Mouse (Mus musculus) stomach, embryonic 14.5 days (tissue): ENCODE measurements around the gene Ripor3. TPM values are rescaled to one million over a fixed set of nuclear protein-coding genes. Genes with fewer than 3 reads are reported as not detected.
"Not testable (repeated sequence)": the region's sequence is repeated elsewhere in the genome, so short reads cannot be mapped to it uniquely, and the experiment has no call there.

Experiments used
- ATAC-seq: fragments of 200-750 bp; cut with Nextera tagmentation; 2 replicates; pipeline ENCODE4 v1.8.0; 2017; ENCODE audit warnings: low read depth, moderate TSS enrichment; ENCODE audit not compliant: insufficient number of reproducible peaks, insufficient read depth, low FRiP score
- H3K27ac ChIP-seq: fragments of 300-500 bp; sonication (generic); 2 replicates; pipeline ENCODE4 v1.5.1; 2014; ENCODE audit warnings: mild to moderate bottlenecking, low read length, moderate library complexity, mixed read lengths
- H3K27me3 ChIP-seq: fragments of 300-500 bp; sonication (generic); 2 replicates; pipeline ENCODE4 v1.6.1; 2014; ENCODE audit warnings: low read length, control low read depth, mixed read lengths; ENCODE audit not compliant: control insufficient read depth, insufficient read depth
- H3K36me3 ChIP-seq: fragments of 300-500 bp; sonication (generic); 2 replicates; pipeline ENCODE4 v1.6.1; 2014; ENCODE audit warnings: mild to moderate bottlenecking, control low read depth, low read length, moderate library complexity, mixed read lengths; ENCODE audit not compliant: control insufficient read depth, insufficient read depth
- H3K4me1 ChIP-seq: fragments of 300-500 bp; sonication (generic); 2 replicates; pipeline ENCODE4 v1.6.1; 2014; ENCODE audit warnings: low read length, control low read depth, mixed read lengths; ENCODE audit not compliant: control insufficient read depth, insufficient read depth
- H3K4me2 ChIP-seq: fragments of 300-500 bp; sonication (generic); replicated peaks from 2 replicates; pipeline ENCODE4 v1.6.1; 2014; ENCODE audit warnings: low read depth, low read length, control low read depth
- H3K4me3 ChIP-seq: fragments of 300-500 bp; sonication (generic); 2 replicates; pipeline ENCODE4 v1.5.1; 2014; ENCODE audit warnings: low read depth, low read length, control low read depth
- H3K9ac ChIP-seq: fragments of 300-500 bp; sonication (generic); replicated peaks from 2 replicates; pipeline ENCODE4 v1.6.1; 2014; ENCODE audit warnings: low read depth, mild to moderate bottlenecking, control low read depth, low read length, moderate library complexity, mixed read lengths
- H3K9me3 ChIP-seq: fragments of 300-500 bp; sonication (generic); 2 replicates; pipeline ENCODE4 v1.6.1; 2016; ENCODE audit warnings: low read depth, low read length, control low read depth; ENCODE audit not compliant: control insufficient read depth
- WGBS: fragments of 180-500 bp; shearing (Covaris S2); extraction: QIAGEN DNeasy Blood & Tissue Kit; methylation state at CpG from one replicate; pipeline ENCODE4 v1.1.7; 2014; 5-methylcytosine and 5-hydroxymethylcytosine counted together
- polyA plus RNA-seq: library from polyadenylated mRNA; unstranded; fragments of >200 nt; fragmentation: Nextera tagmentation; extraction: Ambion mirVana; gene quantifications from 2 replicates; pipeline ENCODE4 v1.2.1, GENCODE M21; 2014

The Ripor3 gene
- polyA plus RNA-seq: 4.2 and 4.3 TPM in 2 replicates

DNA sequence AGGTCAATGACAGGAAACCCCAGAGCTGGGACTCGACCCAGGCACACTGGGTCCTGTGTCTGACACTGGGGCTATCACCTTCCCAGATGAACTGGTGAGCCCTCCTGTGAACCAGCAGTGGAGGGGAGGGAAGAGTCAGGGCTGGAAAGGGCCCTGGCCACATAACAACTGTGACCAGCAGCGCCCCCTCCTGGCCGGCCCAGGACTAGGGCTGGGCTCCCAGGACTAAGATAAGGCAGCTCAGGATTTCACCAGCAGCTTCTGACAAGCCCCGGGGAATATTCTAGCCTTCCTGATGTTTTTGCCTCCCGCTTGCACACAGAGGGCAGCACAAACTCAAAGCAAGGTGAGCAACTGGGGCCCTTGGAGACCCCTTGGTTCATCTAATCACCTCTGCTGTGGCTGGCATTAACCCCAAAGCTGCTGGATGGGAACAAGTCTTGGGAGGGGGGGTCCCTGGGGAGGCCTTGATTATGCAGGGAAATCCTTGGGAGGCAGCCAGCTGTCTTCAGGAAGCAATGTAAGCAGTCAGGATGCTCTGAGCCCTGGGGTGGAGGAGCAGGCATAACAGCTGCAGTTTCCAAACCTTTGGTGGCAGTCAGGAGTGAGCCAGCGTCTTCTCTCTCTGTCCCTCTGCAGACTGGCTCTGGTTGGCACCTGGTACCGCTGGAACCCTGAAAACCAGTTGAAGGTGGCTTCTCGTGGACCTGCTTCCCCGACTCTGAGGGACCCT is at the start of gene Ripor3:
Gene Ripor3, minus strand, starts transcription at position 683 of the 733 bp plus-strand sequence.
- Histone ChIP-seq H3K9me3 (no peaks in the 10 kb centered on the region), H3K4me1 (peaks cover 22% of the 10 kb centered on the region), H3K9ac (no peak within 1 kb of the TSS), H3K27me3 (no peaks in the 10 kb centered on the region), H3K4me3 (no peak within 1 kb of the TSS), H3K36me3 (no peaks in the 10 kb centered on the region), H3K27ac (peak within 1 kb of the TSS; percentile 33; the same call in 1 of the 2 replicates), H3K4me2 (no peak within 1 kb of the TSS)
- WGBS: 42% methylated on average over 9 of the region's 9 CpGs
- no peak; the same call in 1 of the 2 replicates for ATAC-seq

DNA sequence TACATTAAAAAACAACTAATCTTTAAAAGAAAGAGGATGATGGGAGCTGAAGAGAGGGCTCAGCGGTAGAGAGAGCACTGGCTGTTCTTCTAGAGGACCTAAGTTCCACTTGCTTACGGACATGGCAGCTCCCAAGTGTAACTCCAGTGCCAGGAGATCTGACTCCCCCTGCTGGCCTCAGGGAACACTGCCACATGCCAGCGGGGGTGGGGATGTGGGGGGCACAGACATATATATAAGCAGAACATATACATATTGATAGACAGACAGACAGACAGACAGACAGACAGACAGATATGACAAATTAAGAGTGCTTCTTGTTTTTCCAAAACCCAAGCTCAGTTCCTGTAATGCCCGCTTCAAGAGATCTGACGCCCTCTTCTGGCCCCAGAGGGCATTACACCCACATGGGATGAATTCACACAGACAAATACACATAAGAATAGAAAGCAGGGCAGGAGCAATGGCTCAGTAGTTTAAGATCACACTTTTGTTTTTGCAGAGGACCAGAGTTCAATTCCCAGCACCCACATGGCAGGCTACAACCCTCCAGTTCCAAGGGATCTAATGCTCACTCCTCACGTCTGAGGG is 48.9 kb upstream of the Ripor3 start:
- no peak for ATAC-seq
- H3K9ac ChIP-seq: no peak overlapping the region
- H3K27me3 ChIP-seq: no peaks in the 10 kb centered on the region
- H3K4me3 ChIP-seq: no peak overlapping the region
- WGBS: 78% methylated on average over 6 of the region's 6 CpGs
- no peaks in the 10 kb centered on the region for H3K36me3 ChIP-seq
- no peak overlapping the region for H3K27ac ChIP-seq
- H3K4me2 ChIP-seq: no peak overlapping the region
- peaks cover 22% of the 10 kb centered on the region for H3K4me1 ChIP-seq
- no peaks in the 10 kb centered on the region for H3K9me3 ChIP-seq

DNA sequence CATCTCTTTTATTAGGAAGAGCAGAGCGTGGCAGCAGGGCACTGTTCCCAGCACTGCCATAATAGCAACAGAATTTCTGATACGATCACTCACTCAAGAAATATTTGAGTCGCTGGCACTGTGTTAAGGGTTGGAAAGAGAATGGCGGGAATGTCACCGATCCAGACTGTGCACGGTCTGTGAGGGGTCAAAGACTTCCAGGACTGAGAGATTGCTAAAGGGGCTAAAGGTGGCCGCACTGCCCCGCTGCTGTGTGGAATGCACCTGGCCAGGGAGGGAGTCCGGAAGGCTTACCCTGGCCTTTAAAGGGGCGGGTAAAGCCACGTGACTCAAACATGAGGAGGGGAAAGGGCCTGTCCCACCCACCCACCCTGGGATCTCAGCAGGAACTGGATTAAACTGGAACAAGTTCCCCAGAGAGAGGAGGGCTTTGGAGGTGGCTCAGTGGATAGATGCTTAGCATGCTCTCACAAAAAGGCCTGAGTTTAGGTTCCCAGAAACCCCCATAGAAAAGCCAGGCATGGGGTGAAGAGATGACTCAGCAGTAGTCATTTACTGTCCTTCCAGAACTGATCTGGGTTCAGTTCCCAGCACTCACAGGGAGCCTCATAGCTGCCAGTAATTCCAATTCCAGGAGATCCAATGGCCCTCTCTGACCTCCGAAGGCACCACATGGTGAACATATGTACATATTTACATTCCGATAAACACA is 48.2 kb upstream of the Ripor3 start:
- Histone ChIP-seq H3K27me3 (no peaks in the 10 kb centered on the region), H3K4me3 (no peak overlapping the region), H3K4me2 (no peak overlapping the region), H3K4me1 (peaks cover 22% of the 10 kb centered on the region), H3K36me3 (no peaks in the 10 kb centered on the region), H3K9me3 (no peaks in the 10 kb centered on the region), H3K9ac (no peak overlapping the region), H3K27ac (no peak overlapping the region)
- no peak for ATAC-seq
- WGBS: 23% methylated on average over 13 of the region's 13 CpGs

DNA sequence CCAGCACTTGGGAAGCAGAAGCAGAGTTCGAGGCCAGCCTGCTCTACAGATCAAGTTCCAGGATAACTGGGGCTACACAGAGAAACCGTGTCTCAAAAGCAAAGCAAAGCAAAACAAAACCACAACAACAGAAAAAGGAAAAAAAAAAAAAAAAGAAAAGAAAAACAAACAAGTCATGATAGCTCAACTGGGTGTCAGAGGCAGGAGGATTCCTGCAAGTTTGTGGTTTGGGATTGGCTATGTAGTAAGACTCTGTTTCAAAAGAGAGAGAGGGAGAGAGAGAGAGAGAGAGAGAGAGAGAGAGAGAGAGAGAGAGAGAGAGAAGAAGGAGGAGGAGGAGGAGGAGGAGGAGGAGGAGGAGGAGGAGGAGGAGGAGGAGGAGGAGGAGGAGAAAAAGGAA is 47.5 kb upstream of the Ripor3 start:
- ATAC-seq, H3K27ac ChIP-seq, H3K9me3 ChIP-seq, H3K9ac ChIP-seq, H3K36me3 ChIP-seq, H3K4me3 ChIP-seq, H3K4me2 ChIP-seq, H3K27me3 ChIP-seq: not testable (repeated sequence)
- 68% methylated on average over 2 of the region's 2 CpGs for WGBS
- peaks cover 22% of the 10 kb centered on the region for H3K4me1 ChIP-seq

DNA sequence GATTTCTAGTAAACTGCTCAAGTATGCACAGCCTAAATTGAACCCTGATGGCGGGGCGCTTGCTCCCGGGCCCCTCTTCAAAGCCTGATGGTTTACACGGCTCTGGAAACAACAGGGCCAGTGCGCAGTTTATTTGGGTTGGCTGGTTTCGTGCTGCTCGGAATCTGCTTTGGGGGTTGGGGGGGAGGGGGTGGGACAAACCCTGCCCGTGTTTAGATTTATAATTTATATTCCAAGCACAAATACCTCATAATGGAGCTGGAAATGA is 46.2 kb upstream of the Ripor3 start:
- Histone ChIP-seq H3K4me3 (no peak overlapping the region), H3K9me3 (no peaks in the 10 kb centered on the region), H3K27me3 (no peaks in the 10 kb centered on the region), H3K27ac (no peak overlapping the region), H3K4me1 (peaks cover 22% of the 10 kb centered on the region), H3K4me2 (no peak overlapping the region), H3K36me3 (no peaks in the 10 kb centered on the region), H3K9ac (no peak overlapping the region)
- no peak for ATAC-seq
- WGBS: 28% methylated on average over 8 of the region's 8 CpGs

DNA sequence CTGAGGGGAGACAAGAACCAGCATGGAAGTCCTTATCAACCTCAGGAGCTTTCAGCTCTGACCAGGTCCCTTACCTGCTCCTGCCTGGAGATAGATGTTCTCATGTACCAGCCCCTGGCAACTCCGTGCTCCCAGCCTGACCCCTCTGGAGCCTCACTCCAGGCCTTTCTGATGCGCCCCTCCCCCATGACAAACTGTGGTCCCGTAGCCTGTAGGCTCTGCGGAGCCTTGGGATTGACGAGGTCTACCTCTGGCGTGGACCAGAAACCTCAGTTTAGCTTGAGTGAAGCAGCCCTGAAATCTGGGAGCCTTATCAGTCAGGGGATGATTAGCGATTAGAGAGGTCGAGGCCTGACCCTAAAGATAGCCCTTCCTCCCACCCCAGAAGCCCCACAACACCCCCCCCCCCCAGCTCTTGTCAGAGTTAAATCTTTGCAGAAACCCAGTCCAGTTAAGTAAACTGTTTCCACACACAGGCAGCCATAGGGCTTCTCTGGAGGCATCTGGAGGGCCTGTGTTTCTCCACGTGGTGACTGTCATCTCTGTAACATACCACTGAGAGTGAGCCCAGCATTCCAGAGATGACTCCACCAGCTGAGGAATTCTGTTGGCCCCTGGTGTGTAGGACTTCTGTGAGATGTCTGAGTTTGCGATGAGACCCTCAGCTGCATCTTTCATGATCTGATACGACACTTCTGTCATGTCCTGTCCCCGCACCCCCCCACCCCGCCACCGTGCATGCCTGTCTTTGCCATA is 45.7 kb upstream of the Ripor3 start:
- 19% methylated on average over 14 of the region's 14 CpGs for WGBS
- peaks cover 22% of the 10 kb centered on the region for H3K4me1 ChIP-seq
- no peak for ATAC-seq
- no peak overlapping the region for H3K4me2 ChIP-seq
- no peaks in the 10 kb centered on the region for H3K9me3 ChIP-seq
- no peak overlapping the region for H3K27ac ChIP-seq
- no peak overlapping the region for H3K9ac ChIP-seq
- no peaks in the 10 kb centered on the region for H3K36me3 ChIP-seq
- no peak overlapping the region for H3K4me3 ChIP-seq
- no peaks in the 10 kb centered on the region for H3K27me3 ChIP-seq

DNA sequence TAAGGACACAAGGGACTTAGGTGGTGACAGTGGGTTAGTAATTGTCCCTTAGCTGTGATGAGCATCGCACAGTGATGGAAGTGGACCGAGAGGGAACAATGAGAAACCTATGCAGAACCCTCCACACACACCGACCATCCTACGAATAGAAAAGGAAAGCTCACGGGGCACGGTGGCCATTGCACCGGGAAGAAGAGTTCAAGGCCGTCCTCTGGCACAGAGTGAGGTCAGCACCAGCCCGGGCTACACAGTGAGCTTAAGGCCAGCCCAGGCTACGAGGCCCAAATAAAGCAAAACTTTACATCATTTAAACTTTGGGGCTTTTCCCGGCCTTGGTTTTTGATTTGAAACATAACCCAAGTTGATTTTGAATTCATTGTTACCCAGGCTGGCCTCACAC is 43.7 kb upstream of the Ripor3 start:
- Histone ChIP-seq H3K4me2 (no peak overlapping the region), H3K27me3 (no peaks in the 10 kb centered on the region), H3K9ac (no peak overlapping the region), H3K36me3 (no peaks in the 10 kb centered on the region), H3K27ac (no peak overlapping the region), H3K4me3 (no peak overlapping the region), H3K4me1 (peaks cover 31% of the 10 kb centered on the region), H3K9me3 (no peaks in the 10 kb centered on the region)
- ATAC-seq: no peak
- 89% methylated on average over 11 of the region's 11 CpGs for WGBS

DNA sequence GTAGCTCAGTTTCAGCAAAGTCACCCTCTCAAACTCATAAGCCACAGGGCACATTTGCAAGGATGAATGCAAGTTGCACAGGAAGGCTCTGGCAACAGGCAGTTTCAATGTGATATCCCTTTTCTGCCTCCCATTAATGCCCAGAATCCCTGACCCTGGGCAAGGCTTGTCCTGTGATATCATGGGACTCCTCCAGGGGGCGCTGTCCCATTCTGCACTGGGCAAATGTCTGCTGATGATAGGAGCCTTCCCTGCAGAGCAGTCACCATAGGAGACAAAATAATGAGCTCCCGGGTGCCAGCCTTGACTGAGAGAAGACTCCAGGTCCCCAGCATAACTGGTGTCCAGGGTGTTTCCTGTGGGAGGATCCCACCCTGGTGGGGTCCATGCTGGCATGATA is 42.3 kb upstream of the Ripor3 start:
- Histone ChIP-seq H3K9ac (no peak overlapping the region), H3K36me3 (no peaks in the 10 kb centered on the region), H3K27me3 (no peaks in the 10 kb centered on the region), H3K4me1 (peaks cover 31% of the 10 kb centered on the region), H3K4me3 (no peak overlapping the region), H3K27ac (no peak overlapping the region), H3K9me3 (no peaks in the 10 kb centered on the region), H3K4me2 (no peak overlapping the region)
- no peak for ATAC-seq
- 18% methylated on average over 2 of the region's 2 CpGs for WGBS
